Mouse (Mus musculus): Measurements from ENCODE around the gene Sdr9c7. TPM values are rescaled to one million over a fixed set of nuclear protein-coding genes. Genes with fewer than 3 reads are reported as not detected.
"Not testable (repeated sequence)": the region's sequence is repeated elsewhere in the genome, so short reads cannot be mapped to it uniquely, and the experiment has no call there.

The Sdr9c7 gene
- polyA plus RNA-seq, 1 experiment from 2014 or later, result not detected

GRCm38 (mm10) chr10:127936747-127937409, 38.6 kb downstream of the Sdr9c7 start:
- no peak overlapping the region for H3K9ac ChIP-seq (replicated peaks; ENCODE audit: low read length)
- no peak overlapping the region for H3K27ac ChIP-seq (replicated peaks; ENCODE audit: low read depth, low read length)
- H3K4me2 ChIP-seq (ENCODE audit: low read depth, low read length), result no peak overlapping the region
- no peaks in the 10 kb centered on the region for H3K27me3 ChIP-seq (ENCODE audit: control insufficient read depth, insufficient read depth, low read length)
- no peaks in the 10 kb centered on the region for H3K4me1 ChIP-seq (ENCODE audit: control insufficient read depth, insufficient read depth, low read length)
- no peak overlapping the region for H3K4me3 ChIP-seq (ENCODE audit: low read depth, low read length)
- 87% methylated on average over 19 of the region's 19 CpGs for WGBS
- H3K9me3 ChIP-seq (replicated peaks; ENCODE audit: control insufficient read depth, low read length), result no peaks in the 10 kb centered on the region
- no peak for DNase-seq (ENCODE audit: low spot score)
- H3K36me3 ChIP-seq (replicated peaks; ENCODE audit: control insufficient read depth, insufficient read depth, low read depth, low read length), result no peaks in the 10 kb centered on the region
- ATAC-seq (replicated peaks; ENCODE audit: insufficient number of reproducible peaks, low FRiP score, low TSS enrichment, low read depth), result no peak

GRCm38 (mm10) chr10:127937428-127938010, 39.2 kb downstream of the Sdr9c7 start:
- no peaks in the 10 kb centered on the region for H3K36me3 ChIP-seq (replicated peaks; ENCODE audit: control insufficient read depth, insufficient read depth, low read depth, low read length)
- ATAC-seq (replicated peaks; ENCODE audit: insufficient number of reproducible peaks, low FRiP score, low TSS enrichment, low read depth), result 0 out of 2 replicates have a peak, but pooled peaks have one; percentile 14
- no peaks in the 10 kb centered on the region for H3K27me3 ChIP-seq (ENCODE audit: control insufficient read depth, insufficient read depth, low read length)
- H3K4me2 ChIP-seq (ENCODE audit: low read depth, low read length), result no peak overlapping the region
- H3K27ac ChIP-seq (replicated peaks; ENCODE audit: low read depth, low read length), result no peak overlapping the region
- 2% methylated on average over 2 of the region's 2 CpGs for WGBS
- H3K9ac ChIP-seq (replicated peaks; ENCODE audit: low read length), result no peak overlapping the region
- DNase-seq (ENCODE audit: low spot score), result peak; percentile 71
- no peak overlapping the region for H3K4me3 ChIP-seq (ENCODE audit: low read depth, low read length)
- H3K9me3 ChIP-seq (replicated peaks; ENCODE audit: control insufficient read depth, low read length), result no peaks in the 10 kb centered on the region
- H3K4me1 ChIP-seq (ENCODE audit: control insufficient read depth, insufficient read depth, low read length), result no peaks in the 10 kb centered on the region

- H3K4me2 ChIP-seq (ENCODE audit: low read depth, low read length); H3K4me3 ChIP-seq (ENCODE audit: low read depth, low read length); ATAC-seq (replicated peaks; ENCODE audit: insufficient number of reproducible peaks, low FRiP score, low TSS enrichment, low read depth); H3K27ac ChIP-seq (replicated peaks; ENCODE audit: low read depth, low read length); H3K27me3 ChIP-seq (ENCODE audit: control insufficient read depth, insufficient read depth, low read length); H3K36me3 ChIP-seq (replicated peaks; ENCODE audit: control insufficient read depth, insufficient read depth, low read depth, low read length); DNase-seq (ENCODE audit: low spot score); H3K4me1 ChIP-seq (ENCODE audit: control insufficient read depth, insufficient read depth, low read length); H3K9ac ChIP-seq (replicated peaks; ENCODE audit: low read length); H3K9me3 ChIP-seq (replicated peaks; ENCODE audit: control insufficient read depth, low read length): not testable (repeated sequence)
- WGBS, result 95% methylated on average over 10 of the region's 10 CpGs
Observed at GRCm38 (mm10) chr10:127939667-127940066, 41.3 kb downstream of the Sdr9c7 start.

- WGBS, result 35% methylated on average over 5 of the region's 5 CpGs
- Histone ChIP-seq H3K4me3 (ENCODE audit: low read depth, low read length) (no peak overlapping the region), H3K9me3 (replicated peaks; ENCODE audit: control insufficient read depth, low read length) (no peaks in the 10 kb centered on the region), H3K9ac (replicated peaks; ENCODE audit: low read length) (no peak overlapping the region), H3K27me3 (ENCODE audit: control insufficient read depth, insufficient read depth, low read length) (no peaks in the 10 kb centered on the region), H3K4me1 (ENCODE audit: control insufficient read depth, insufficient read depth, low read length) (no peaks in the 10 kb centered on the region), H3K36me3 (replicated peaks; ENCODE audit: control insufficient read depth, insufficient read depth, low read depth, low read length) (no peaks in the 10 kb centered on the region), H3K27ac (replicated peaks; ENCODE audit: low read depth, low read length) (no peak overlapping the region), H3K4me2 (ENCODE audit: low read depth, low read length) (no peak overlapping the region)
- DNase-seq (ENCODE audit: low spot score), result peak; percentile 83
- peak; percentile 66 for ATAC-seq (replicated peaks; ENCODE audit: insufficient number of reproducible peaks, low FRiP score, low TSS enrichment, low read depth)
Observed at GRCm38 (mm10) chr10:127945432-127946064, 47.2 kb downstream of the Sdr9c7 start.

- Histone ChIP-seq H3K36me3 (replicated peaks; ENCODE audit: control insufficient read depth, insufficient read depth, low read depth, low read length) (no peaks in the 10 kb centered on the region), H3K4me1 (ENCODE audit: control insufficient read depth, insufficient read depth, low read length) (no peaks in the 10 kb centered on the region), H3K9ac (replicated peaks; ENCODE audit: low read length) (no peak overlapping the region), H3K4me3 (ENCODE audit: low read depth, low read length) (no peak overlapping the region), H3K27ac (replicated peaks; ENCODE audit: low read depth, low read length) (no peak overlapping the region), H3K27me3 (ENCODE audit: control insufficient read depth, insufficient read depth, low read length) (no peaks in the 10 kb centered on the region), H3K4me2 (ENCODE audit: low read depth, low read length) (no peak overlapping the region), H3K9me3 (replicated peaks; ENCODE audit: control insufficient read depth, low read length) (no peaks in the 10 kb centered on the region)
- DNase-seq (ENCODE audit: low spot score) (no peak), ATAC-seq (replicated peaks; ENCODE audit: insufficient number of reproducible peaks, low FRiP score, low TSS enrichment, low read depth) (no peak)
- WGBS, result 91% methylated on average over 4 of the region's 4 CpGs
Observed at GRCm38 (mm10) chr10:127949596-127950130, 51.3 kb downstream of the Sdr9c7 start.

- H3K27me3 ChIP-seq (ENCODE audit: control insufficient read depth, insufficient read depth, low read length), result no peaks in the 10 kb centered on the region
- no peaks in the 10 kb centered on the region for H3K9me3 ChIP-seq (replicated peaks; ENCODE audit: control insufficient read depth, low read length)
- no peaks in the 10 kb centered on the region for H3K36me3 ChIP-seq (replicated peaks; ENCODE audit: control insufficient read depth, insufficient read depth, low read depth, low read length)
- H3K9ac ChIP-seq (replicated peaks; ENCODE audit: low read length), result no peak overlapping the region
- no peaks in the 10 kb centered on the region for H3K4me1 ChIP-seq (ENCODE audit: control insufficient read depth, insufficient read depth, low read length)
- H3K27ac ChIP-seq (replicated peaks; ENCODE audit: low read depth, low read length), result no peak overlapping the region
- no peak overlapping the region for H3K4me3 ChIP-seq (ENCODE audit: low read depth, low read length)
- 88% methylated on average over 9 of the region's 9 CpGs for WGBS
- no peak for DNase-seq (ENCODE audit: low spot score)
- no peak for ATAC-seq (replicated peaks; ENCODE audit: insufficient number of reproducible peaks, low FRiP score, low TSS enrichment, low read depth)
- no peak overlapping the region for H3K4me2 ChIP-seq (ENCODE audit: low read depth, low read length)
Observed at GRCm38 (mm10) chr10:127951390-127951789, 53.1 kb downstream of the Sdr9c7 start.

- Histone ChIP-seq H3K27ac (replicated peaks; ENCODE audit: low read depth, low read length) (no peak overlapping the region), H3K4me2 (ENCODE audit: low read depth, low read length) (no peak overlapping the region), H3K27me3 (ENCODE audit: control insufficient read depth, insufficient read depth, low read length) (no peaks in the 10 kb centered on the region), H3K36me3 (replicated peaks; ENCODE audit: control insufficient read depth, insufficient read depth, low read depth, low read length) (no peaks in the 10 kb centered on the region), H3K9ac (replicated peaks; ENCODE audit: low read length) (no peak overlapping the region), H3K4me3 (ENCODE audit: low read depth, low read length) (no peak overlapping the region), H3K4me1 (ENCODE audit: control insufficient read depth, insufficient read depth, low read length) (no peaks in the 10 kb centered on the region), H3K9me3 (replicated peaks; ENCODE audit: control insufficient read depth, low read length) (no peaks in the 10 kb centered on the region)
- WGBS, result 72% methylated on average over 4 of the region's 4 CpGs
- DNase-seq (ENCODE audit: low spot score) (no peak), ATAC-seq (replicated peaks; ENCODE audit: insufficient number of reproducible peaks, low FRiP score, low TSS enrichment, low read depth) (no peak)
Observed at GRCm38 (mm10) chr10:127951821-127952220, 53.5 kb downstream of the Sdr9c7 start.

- no peaks in the 10 kb centered on the region for H3K4me1 ChIP-seq (ENCODE audit: control insufficient read depth, insufficient read depth, low read length)
- DNase-seq (ENCODE audit: low spot score) (no peak), ATAC-seq (replicated peaks; ENCODE audit: insufficient number of reproducible peaks, low FRiP score, low TSS enrichment, low read depth) (no peak)
- no peak overlapping the region for H3K4me2 ChIP-seq (ENCODE audit: low read depth, low read length)
- no peak overlapping the region for H3K27ac ChIP-seq (replicated peaks; ENCODE audit: low read depth, low read length)
- H3K4me3 ChIP-seq (ENCODE audit: low read depth, low read length), result no peak overlapping the region
- H3K27me3 ChIP-seq (ENCODE audit: control insufficient read depth, insufficient read depth, low read length), result no peaks in the 10 kb centered on the region
- no peaks in the 10 kb centered on the region for H3K36me3 ChIP-seq (replicated peaks; ENCODE audit: control insufficient read depth, insufficient read depth, low read depth, low read length)
- H3K9ac ChIP-seq (replicated peaks; ENCODE audit: low read length), result no peak overlapping the region
- H3K9me3 ChIP-seq (replicated peaks; ENCODE audit: control insufficient read depth, low read length), result no peaks in the 10 kb centered on the region
- WGBS, result 76% methylated on average over 4 of the region's 4 CpGs
Observed at GRCm38 (mm10) chr10:127955034-127955433, 56.7 kb downstream of the Sdr9c7 start.
